Mouse (Mus musculus) small intestine, adult 2 months (tissue): ENCODE measurements at regions not wholly inside any gene's neighbourhood (a gene's known extent, or its start where the extent isn't known, plus 50 kb on each side); places are given as distances from the start of the nearest gene placed in this dataset.

Source experiments
- H3K27ac ChIP-seq: fragments of 200-500 bp; 2 replicates; pipeline ENCODE4 v1.5.1; 2012; ENCODE audit warnings: low read depth, low read length, control low read depth, inconsistent platforms; ENCODE audit not compliant: insufficient read depth
- H3K27me3 ChIP-seq: fragments of 200-500 bp; 2 replicates; pipeline ENCODE4 v1.6.1; 2012; ENCODE audit warnings: mild to moderate bottlenecking, moderate library complexity, low read length, inconsistent platforms; ENCODE audit not compliant: control insufficient read depth, insufficient read depth
- H3K36me3 ChIP-seq: fragments of 200-500 bp; 2 replicates; pipeline ENCODE4 v1.6.1; 2012; ENCODE audit warnings: mild to moderate bottlenecking, low read length, control low read depth, inconsistent platforms; ENCODE audit not compliant: control insufficient read depth, insufficient read depth
- H3K4me1 ChIP-seq: fragments of 200-500 bp; 2 replicates; pipeline ENCODE4 v1.6.1; 2012; ENCODE audit warnings: low read length, inconsistent platforms, mixed read lengths; ENCODE audit not compliant: control insufficient read depth, insufficient read depth, insufficient read length
- H3K4me3 ChIP-seq: fragments of 200-500 bp; 2 replicates; pipeline ENCODE4 v1.5.1; 2012; ENCODE audit warnings: low read depth, mild to moderate bottlenecking, control low read depth, inconsistent platforms, low read length, moderate library complexity
- CTCF ChIP-seq: fragments of 200-500 bp; IDR thresholded peaks from 2 replicates; pipeline ENCODE4 v1.5.1; 2012; ENCODE audit warnings: low read depth, mild to moderate bottlenecking, control low read depth, inconsistent platforms, low read length, moderate library complexity, mixed read lengths; ENCODE audit not compliant: insufficient replicate concordance, insufficient read length; ENCODE audit errors: extremely low read depth
- POLR2A ChIP-seq: fragments of 200-500 bp; IDR thresholded peaks from 2 replicates; pipeline ENCODE4 v1.6.1; 2012; ENCODE audit warnings: low read depth, mild to moderate bottlenecking, control low read depth, inconsistent platforms, low read length, moderate library complexity
- WGBS: fragments of 180-500 bp; shearing (Covaris S2); methylation state at CpG from one replicate; pipeline ENCODE4 v1.1.7; 2018; 5-methylcytosine and 5-hydroxymethylcytosine counted together

DNA sequence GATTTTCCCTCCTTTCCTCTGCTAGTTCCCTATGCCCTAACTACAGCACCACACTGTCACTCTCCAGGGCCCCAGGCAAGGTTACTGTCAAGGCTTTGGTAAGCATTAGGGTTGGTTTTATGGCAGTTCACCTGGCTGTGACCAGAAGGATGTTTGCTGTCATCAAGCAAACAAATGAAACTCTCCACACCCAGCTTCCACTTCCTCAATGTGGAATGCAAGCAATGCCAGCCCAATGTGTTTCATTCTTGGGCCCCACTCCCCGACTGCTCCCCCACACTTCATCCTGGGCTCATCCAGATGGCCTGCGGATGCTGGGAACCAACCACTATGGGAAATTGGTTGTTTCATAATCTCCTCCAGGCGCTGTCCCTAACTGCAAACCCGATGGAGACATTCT is 85.7 kb downstream of the Ier5 start:
- Histone ChIP-seq H3K36me3 (no peaks in the 10 kb centered on the region), H3K27ac (no peak overlapping the region), H3K4me1 (no peaks in the 10 kb centered on the region; the same call in 1 of the 2 replicates), H3K27me3 (no peaks in the 10 kb centered on the region), H3K4me3 (no peak overlapping the region)
- no peak for TF ChIP-seq POLR2A
- TF ChIP-seq CTCF: no peak
- 15% methylated on average over 4 of the region's 4 CpGs for WGBS

DNA sequence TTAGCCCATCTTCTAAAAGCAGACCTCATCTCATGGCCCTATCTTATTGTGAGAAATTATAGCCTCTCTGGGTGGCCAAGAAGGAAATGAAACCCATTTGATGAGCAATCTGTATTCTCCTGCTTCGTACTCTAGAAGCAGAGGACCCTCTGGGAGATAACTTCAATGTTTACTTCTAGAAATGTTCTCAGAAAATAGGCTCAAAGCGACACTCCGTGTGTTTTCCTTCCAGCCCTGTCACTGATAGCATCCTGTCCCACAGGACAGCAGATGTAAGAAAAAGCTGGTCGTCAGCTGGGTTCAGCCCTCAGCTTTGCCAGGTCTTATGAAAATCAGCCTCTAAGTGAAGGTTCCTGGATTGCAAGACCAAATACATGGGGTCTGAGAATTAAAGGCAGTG is 86.1 kb downstream of the Ier5 start:
- H3K27ac ChIP-seq: no peak overlapping the region
- TF ChIP-seq POLR2A (no peak), CTCF (no peak)
- no peaks in the 10 kb centered on the region for H3K27me3 ChIP-seq
- H3K4me1 ChIP-seq: no peaks in the 10 kb centered on the region; the same call in 1 of the 2 replicates
- H3K36me3 ChIP-seq: no peaks in the 10 kb centered on the region
- WGBS: 43% methylated on average over 4 of the region's 4 CpGs
- no peak overlapping the region for H3K4me3 ChIP-seq

DNA sequence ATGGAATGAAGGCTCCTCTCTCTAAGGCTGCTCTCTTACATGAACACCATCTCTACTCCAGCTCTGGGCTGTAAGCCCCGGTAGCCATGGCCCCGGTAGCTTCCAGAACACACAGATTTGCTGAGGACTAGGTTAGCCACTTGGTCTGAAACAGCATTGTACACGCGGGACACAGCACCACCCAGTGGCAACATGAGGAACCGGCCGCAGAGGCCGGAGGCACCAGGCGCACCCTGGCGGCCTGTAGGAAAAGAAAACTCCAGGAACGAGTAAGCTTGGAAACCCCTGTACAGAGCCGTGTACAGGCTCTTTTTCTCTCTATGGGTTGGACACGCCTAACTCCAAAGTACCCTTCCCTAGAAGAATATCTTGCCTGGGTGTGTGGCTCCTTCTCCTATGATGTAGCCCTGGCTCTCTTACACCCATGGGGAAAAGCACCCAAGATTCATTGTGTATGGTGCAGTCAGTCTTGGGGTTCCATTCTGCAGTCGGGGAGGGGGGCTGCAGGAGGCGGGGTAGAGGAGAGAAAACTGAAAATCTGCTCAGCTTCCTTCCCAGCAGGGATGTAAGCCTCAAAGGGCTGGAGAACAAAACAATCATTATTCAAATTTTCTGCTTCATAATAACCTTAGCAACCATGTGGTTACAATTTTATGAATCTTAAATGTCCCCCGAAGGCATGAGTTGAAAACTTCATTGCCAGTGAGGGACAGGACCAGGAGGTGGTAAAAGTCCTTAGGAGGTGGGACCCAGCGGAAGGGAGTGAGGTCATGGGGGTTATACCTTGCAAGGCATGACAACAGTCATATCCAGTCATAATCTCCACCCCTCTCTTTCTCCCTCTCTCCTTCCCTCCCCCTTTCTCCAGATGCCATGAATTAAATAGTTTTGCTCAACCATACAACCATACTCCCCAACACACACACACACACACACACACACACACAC is 92.6 kb downstream of the Ier5 start:
- no peaks in the 10 kb centered on the region for H3K36me3 ChIP-seq
- WGBS: 17% methylated on average over 16 of the region's 16 CpGs
- H3K4me3 ChIP-seq: no peak overlapping the region
- H3K27me3 ChIP-seq: no peaks in the 10 kb centered on the region
- no peaks in the 10 kb centered on the region for H3K4me1 ChIP-seq
- TF ChIP-seq CTCF (peak; percentile 100), POLR2A (no peak)
- no peak overlapping the region for H3K27ac ChIP-seq

DNA sequence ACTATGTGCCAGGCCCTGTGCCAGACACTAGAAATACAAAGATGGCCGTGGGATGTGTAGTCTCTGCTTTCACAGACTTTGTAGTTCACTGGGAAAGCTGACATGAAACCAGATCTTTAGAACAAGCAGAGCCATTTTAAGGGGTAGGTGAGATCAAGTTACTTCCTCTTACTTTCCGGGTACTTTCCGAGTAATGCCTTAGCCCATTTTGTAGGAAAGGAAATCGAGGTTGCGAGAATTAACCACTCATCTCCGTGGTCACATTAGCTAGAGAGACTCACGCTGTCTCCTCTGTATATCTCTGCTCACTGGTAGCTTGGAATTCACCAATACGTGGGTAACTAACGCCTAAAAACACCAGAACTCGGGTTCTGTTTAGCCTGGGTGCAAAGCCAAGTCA is 93.3 kb downstream of the Ier5 start:
- Histone ChIP-seq H3K4me3 (no peak overlapping the region), H3K4me1 (no peaks in the 10 kb centered on the region), H3K27me3 (no peaks in the 10 kb centered on the region), H3K27ac (no peak overlapping the region), H3K36me3 (no peaks in the 10 kb centered on the region)
- no peak for TF ChIP-seq CTCF
- no peak for TF ChIP-seq POLR2A
- 75% methylated on average over 10 of the region's 10 CpGs for WGBS

DNA sequence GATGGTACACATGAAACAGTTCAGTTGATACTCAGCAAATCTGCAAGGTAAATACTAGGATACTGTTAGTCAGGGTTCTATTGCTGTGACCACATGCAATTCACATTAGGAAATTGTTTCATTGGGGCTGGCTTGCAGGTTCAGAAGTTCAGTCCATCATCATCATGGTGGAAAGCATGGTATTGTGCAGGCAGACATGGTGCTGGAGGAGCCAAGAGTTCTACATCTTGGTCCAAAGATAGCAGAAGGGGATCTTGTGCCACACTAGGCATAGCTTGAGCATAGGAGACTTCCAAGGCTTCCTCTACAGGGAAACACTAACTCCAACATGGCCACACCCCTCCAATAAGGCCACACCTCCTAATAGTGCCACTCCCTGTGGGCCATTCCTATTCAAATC is 99.1 kb downstream of the Ier5 start:
- no peaks in the 10 kb centered on the region for H3K27me3 ChIP-seq
- H3K4me3 ChIP-seq: no peak overlapping the region
- no peaks in the 10 kb centered on the region for H3K4me1 ChIP-seq
- no peak for TF ChIP-seq POLR2A
- no peak for TF ChIP-seq CTCF
- no peak overlapping the region for H3K27ac ChIP-seq
- no peaks in the 10 kb centered on the region for H3K36me3 ChIP-seq

GRCm38 (mm10) chr1:154999501-155000131 is 99.8 kb downstream of the Ier5 start:
- no peaks in the 10 kb centered on the region for H3K36me3 ChIP-seq
- H3K27ac ChIP-seq: no peak overlapping the region
- no peak for TF ChIP-seq CTCF
- no peak for TF ChIP-seq POLR2A
- no peaks in the 10 kb centered on the region for H3K4me1 ChIP-seq
- no peaks in the 10 kb centered on the region for H3K27me3 ChIP-seq
- WGBS: 71% methylated on average over 9 of the region's 9 CpGs
- no peak overlapping the region for H3K4me3 ChIP-seq

DNA sequence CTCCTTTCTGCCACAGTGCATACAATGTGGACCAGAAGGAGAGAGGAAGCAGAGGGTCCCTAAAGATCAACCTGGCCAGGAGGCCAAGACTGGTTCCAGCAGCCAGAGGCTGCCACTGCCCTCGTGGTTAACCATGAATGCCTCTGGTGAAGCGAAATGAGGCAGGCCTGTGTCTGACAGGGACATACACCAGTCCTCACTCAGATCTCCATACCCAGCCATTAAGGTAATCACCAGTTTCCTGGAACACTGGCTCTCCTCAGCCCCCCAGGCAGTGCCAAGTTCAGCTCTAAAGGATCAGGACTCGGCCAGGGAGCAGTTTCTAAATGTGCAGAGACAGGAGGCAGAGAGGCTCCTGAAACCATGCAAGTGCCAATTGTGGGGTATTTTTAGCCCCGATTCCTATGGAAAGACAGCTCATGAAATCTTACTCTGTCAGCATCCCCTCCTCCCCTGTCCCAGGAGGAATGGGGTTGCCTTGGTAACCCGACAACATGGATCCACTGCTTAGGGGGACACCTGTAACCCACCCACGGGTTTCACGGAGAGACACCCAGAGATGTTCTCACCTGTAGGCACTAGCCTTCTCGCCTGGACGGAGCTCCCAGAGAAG is 103.6 kb downstream of the Ier5 start:
- Histone ChIP-seq H3K36me3 (no peaks in the 10 kb centered on the region), H3K27me3 (no peaks in the 10 kb centered on the region), H3K27ac (no peak overlapping the region), H3K4me3 (no peak overlapping the region), H3K4me1 (no peaks in the 10 kb centered on the region)
- no peak for TF ChIP-seq CTCF
- no peak for TF ChIP-seq POLR2A
- WGBS: 75% methylated on average over 9 of the region's 9 CpGs
